Mouse (Mus musculus): Measurements from ENCODE around the gene Gtpbp1. TPM values are rescaled to one million over a fixed set of nuclear protein-coding genes. Genes with fewer than 3 reads are reported as not detected.

Gene Gtpbp1
- total RNA-seq, 2 experiments from 2014 or later, result 46.2 to 52.6 TPM

DNA sequence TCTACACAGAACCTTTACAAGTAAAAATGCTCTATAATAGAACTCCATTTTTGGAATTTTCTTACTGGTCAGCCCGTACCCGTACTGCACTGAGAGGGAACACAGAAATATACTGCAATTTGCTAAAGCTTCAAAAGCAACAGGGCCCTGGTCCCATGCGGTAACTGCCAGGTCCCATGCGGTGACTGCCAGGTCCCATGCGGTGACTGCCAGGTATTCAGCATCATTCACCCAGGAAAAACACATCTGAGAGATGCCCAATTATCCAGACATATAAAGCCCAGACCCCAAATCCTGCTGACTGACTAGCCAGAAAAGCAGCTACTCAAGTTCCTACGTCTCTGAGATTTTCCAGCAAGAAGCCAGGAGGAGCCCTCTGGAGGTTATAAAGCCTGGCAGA is 6.0 kb upstream of the Gtpbp1 start:
- DNase-seq (ENCODE audit: extremely low spot score in 1 of 2, low spot score in 1 of 2), result no peak

DNA sequence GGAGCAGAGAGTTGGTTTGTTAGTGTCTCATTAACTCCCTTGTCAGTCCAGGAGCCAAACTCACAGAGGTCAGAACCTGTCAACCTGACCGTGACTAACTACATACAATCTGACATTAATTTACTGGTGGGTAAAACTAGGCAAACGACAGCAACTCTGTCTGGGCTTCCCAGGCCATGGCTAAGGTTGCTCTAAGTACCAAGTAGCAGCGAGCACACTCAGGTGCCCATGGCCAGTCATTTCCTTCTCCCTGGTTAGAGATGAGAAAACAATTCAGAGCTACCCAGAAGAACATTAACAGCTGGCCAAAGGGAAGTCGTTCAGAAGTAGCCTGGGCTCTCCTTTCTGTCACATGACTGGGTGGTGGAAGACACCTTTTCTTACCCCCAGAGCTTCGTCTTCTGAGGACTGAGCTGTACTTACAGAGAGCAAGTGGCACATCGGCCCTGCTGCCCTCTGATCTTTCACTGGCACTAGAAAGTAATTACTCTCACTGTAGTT is 5.5 kb upstream of the Gtpbp1 start:
- no peak for DNase-seq (ENCODE audit: extremely low spot score in 1 of 2, low spot score in 1 of 2)

DNA sequence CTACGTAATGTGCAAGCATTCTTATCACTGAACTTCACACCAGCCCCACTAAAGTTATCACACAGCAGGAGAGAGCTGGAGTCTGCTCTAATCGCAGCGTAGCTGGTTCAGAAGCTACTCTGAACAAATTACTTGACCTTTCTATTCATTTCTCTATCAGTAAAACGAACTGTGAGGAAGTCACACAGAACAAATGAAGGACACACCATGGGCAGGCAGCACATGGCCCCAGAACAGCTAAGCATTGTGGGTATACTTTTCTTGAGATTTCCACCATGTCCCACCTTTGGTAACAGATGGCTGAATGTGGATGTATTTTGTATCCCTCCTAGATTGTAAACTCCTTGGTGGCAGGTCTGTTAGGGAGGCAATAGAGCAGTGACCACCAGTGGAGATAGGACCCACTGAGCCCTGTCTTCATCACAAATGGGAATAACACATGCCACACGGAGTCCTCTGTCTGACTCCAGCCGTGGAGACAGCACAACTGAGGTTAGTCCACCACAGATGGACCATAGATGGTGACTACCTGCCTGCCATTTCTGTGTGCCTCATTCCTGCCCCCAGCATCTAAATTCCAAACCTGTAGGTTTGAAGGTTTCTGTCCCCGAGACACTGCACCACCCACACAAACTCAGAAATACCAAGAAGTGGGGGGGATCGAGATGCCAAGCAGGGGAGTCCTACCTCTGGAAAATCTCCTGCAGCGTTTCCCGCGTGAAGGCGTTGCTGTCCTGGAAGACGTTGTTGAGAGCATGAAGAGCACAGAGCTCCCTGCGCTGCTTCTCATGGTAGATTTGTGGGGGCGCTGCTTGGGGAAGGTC is 4.4 kb upstream of the Gtpbp1 start:
- no peak for DNase-seq (ENCODE audit: extremely low spot score in 1 of 2, low spot score in 1 of 2)

DNA sequence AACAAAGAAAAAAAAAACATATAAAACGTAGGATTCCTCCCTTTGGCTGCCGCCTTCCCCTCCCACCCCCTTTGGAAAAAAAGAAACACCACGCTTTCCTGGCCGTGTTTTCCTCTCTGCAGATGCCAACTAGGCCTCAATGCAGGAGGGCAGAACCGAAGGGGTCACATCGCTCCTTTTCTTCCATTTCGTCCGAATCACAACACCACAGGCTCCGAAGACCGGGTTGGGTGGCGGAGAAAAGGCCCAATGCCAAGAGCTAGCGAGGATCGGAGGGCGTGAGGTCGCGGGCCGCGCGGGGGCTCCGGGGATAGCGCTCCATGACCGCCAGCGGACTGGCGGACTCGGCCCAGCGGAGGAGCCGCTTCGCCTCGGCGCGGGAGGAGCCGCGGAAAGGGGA is 3.5 kb upstream of the Gtpbp1 start:
- peak in 1 of 2 experiments; percentile 31 for DNase-seq (ENCODE audit: extremely low spot score in 1 of 2, low spot score in 1 of 2)

DNA sequence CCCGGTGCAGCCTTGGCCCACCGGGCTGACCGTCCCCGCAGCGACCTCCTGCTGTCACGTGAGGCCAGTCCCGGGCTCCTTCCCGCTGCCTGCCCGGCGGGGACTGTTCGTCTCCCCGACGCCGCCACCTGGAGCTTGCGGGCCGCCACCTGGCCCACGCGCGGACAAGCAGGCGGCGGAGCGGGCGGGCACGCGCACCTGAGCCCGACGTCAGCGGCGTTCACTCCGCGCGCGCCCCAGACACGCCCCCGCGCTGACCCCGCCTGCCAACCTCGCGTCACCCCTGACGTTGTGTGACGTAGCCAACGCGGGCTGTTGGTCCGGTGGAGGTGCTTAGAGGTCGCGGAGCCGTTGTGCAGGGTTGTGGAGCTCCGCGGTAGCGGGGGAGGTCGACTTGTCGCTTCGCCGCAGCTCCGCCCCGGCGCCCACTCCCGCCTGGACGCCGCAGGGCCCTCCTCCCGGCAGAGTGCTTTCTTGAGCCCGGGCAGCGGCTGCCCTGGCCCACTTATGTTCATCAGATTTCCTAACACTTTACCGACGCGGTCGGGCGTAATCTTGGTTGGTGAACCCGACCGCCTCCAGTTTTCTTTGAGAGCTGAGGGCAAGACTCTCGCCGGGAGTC is 2.9 kb upstream of the Gtpbp1 start, which contains the start of gene Josd1:
TSS of gene Josd1 (minus strand) at position 274 of the 622 bp plus-strand sequence.
- DNase-seq (ENCODE audit: extremely low spot score in 1 of 2, low spot score in 1 of 2), result peak; percentile 93 to 99

DNA sequence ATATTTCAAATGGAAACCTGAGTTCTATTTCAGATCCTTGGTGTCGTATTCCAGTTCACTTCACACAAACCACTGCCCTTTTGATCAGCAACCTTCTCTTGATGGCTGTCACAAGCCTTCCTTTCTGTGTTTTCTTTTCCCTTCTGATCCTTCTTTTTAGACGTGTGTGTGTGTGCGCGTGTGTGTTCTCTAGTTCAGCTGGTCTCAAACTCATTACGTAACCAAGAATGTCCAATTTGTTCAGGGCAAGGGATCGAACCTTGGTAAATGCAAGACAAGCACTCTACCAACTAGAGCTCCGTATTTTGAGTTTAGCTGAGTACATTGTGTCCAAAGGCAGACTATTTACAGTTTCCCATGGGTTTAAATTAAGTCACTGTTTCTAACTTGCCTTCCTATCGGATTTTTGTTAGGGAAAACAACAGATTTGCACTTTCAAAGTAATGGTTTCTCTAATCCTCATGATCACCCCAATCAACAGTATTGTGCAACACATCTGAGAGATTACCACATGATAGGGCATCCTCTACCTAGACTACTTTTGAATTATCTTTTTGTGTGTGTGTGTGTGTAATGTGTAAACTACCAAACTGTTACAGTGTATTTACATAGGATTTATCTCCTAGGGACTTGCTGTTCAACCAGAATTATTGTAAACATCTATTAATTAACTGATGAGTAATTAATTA is 2.2 kb upstream of the Gtpbp1 start:
- DNase-seq (ENCODE audit: extremely low spot score in 1 of 2, low spot score in 1 of 2), result no peak

DNA sequence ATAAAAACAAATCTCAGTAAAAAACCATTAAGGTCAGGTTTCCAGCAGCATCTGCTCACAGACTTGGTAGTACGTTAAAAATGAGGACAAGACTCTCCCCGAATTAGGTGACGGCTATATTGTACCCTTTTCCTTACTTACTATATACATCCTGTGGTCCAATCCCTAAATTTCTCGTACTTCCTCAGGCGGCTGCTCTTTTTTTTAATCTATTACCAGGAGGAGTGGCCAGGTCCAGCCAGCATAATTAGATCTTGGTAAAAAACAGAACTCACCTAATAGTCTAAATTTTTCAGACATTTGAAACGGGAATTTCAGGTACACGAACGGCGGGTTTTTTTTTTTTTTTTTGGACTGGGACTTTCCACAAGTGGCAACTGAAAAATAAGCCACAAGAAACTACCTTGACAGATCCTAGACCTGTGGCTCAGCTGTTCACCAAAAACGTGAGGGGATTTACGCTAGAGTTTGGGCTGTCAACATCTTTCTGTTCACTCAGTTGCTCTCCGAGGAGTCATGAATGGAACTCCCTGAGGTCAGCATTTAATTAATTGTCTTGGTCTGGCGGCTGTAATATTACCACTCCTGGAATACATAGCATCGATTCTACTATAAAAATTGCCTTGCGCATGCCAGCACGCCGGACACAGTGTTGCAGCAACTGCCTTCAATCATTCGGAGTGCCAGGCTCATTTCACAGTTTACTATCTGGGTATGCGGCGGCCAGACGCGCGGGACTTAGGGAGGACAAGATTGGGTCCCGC is 801 bp upstream of the Gtpbp1 start:
- no peak for DNase-seq (ENCODE audit: extremely low spot score in 1 of 2, low spot score in 1 of 2)

DNA sequence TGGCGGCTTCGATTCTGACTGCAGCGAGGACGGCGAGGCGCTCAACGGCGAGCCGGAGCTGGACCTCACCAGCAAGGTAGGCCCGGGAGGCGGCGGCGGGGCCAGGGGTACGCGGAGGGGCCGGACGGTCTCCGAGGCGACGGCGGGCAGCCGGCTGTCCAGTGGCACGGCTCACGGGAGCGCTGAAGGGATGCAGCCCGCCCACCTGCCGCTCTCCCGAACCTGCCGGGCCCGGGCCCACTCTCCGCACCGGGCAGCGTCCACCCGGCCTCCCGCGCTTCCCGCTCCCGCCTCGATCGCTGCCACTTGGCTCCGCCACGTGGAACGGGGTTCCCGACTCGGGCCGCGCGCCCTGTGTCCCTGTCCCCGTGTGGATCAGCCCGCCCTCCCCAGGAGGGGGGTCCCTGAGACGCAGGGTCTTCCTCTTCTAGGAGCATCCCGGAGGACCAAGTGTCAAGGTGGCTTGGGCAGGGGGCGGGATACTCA is 421 bp downstream of the Gtpbp1 start:
- DNase-seq (ENCODE audit: extremely low spot score in 1 of 2, low spot score in 1 of 2), result peak; percentile 24 to 47

DNA sequence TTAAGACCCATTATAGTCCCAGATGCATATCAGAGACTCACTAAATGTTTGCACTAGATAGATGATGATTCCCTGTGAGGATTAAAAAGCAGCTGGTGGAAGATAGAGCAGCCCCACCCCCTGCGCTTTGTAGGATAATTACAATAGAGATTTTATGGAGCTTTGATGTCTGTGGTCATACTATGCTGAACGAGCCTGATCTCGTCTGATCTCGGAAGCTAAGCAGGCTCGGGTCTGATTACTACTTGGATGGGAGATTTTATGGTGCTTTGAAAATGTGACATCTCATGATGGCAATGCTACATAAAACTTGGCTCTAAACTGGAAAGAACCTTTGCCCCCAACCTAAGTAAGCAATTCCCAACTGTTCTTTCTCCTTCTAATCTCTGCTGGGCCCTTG is 1.7 kb downstream of the Gtpbp1 start:
- DNase-seq (ENCODE audit: extremely low spot score in 1 of 2, low spot score in 1 of 2), result no peak

DNA sequence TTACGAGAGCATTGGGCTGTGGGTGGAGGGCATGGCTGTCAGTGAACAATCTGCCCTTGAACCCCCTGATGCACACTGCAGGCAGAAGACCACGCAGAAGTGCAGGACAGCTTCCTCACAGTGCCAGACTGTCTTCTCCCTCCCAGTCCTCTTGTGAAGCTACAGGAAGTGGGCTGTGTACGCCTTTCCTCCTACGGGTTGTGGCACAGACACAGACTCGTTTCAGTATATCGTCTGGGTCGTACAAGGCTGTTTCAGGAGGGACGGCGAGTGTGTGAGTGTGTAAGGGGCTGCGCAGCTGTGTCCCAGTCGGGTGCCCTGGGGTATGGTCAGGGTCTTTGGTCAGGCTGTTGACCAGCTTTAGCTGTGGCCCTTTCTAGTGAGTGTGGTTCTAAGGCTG is 3.1 kb downstream of the Gtpbp1 start:
- DNase-seq (ENCODE audit: extremely low spot score in 1 of 2, low spot score in 1 of 2), result no peak

DNA sequence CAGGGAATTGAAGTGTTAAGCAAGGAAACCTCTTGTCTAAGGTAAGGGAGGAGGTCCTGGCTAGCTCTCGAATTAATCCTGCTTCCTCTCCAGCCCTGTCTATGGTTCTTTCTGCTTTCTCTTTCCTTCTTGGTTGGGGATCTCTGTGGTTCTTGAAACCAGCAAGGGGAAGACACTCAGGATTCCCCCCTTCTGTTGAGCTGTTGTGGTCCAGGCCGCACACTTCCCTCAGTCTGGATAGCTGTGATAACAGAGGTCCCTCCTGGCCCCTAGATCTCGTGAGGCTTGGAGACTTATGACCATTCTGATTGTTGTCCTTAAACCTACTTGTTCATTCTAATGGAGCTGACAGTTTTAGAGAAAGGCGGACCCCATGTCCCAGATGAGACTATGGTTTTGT is 3.9 kb downstream of the Gtpbp1 start:
- DNase-seq (ENCODE audit: extremely low spot score in 1 of 2, low spot score in 1 of 2), result no peak

DNA sequence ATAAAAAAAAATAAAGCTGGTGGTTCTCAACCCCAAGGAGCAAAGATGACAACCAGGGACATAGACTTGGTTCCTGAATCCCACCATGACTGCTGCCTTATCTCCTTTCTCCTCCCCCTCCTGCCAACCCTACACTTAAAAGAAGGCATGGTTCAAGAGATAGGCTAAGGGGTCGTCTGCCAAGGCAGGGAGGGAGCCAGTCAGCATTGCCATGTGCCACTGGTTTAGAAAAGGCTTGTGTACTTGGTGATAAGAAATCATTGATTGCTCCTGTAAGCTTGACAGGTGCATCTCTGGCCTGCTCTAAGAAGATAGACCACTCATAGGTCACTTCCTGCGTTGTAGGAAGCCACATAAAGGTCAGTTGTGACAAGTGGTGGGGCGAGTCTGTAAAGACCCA is 4.9 kb downstream of the Gtpbp1 start:
- DNase-seq (ENCODE audit: extremely low spot score in 1 of 2, low spot score in 1 of 2), result no peak

DNA sequence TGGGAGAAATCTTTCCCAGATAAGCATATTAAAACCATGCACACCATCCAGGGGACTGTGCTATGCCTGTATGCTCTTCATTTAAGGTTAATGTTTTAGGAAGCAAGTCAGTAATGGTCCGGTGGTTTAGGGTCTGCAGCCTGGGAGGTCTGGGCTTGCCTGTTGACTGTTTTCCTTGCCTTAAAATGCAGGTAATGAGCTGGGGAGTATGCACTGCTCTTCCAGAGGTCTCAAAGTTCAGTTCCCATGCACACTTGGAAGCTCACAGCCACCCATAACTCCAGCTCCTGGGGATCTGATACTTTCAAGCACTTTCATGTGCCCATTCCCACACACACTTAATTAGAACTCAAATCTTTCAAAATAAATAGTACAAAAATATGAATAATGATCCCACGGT is 5.9 kb downstream of the Gtpbp1 start:
- DNase-seq (ENCODE audit: extremely low spot score in 1 of 2, low spot score in 1 of 2), result no peak

DNA sequence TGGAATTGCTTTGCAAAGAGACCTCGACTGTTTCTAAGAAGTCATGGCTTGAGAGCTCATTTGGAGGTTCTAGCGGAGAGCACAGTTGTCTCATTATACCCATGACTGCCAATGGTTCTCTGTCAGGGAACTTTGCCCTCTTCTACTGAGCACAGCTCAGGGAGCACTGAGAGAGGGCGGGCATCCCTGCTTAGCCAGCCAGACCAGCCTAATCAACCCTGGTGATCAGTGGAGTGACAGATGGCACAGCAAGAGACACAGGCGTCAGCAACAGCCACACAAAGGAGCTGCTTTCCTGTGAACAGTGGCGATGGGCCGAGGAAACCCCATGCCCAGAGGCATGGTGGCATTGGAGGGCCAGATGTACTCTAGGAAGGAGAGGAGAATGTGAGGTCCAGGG is 6.4 kb downstream of the Gtpbp1 start:
- no peak for DNase-seq (ENCODE audit: extremely low spot score in 1 of 2, low spot score in 1 of 2)

DNA sequence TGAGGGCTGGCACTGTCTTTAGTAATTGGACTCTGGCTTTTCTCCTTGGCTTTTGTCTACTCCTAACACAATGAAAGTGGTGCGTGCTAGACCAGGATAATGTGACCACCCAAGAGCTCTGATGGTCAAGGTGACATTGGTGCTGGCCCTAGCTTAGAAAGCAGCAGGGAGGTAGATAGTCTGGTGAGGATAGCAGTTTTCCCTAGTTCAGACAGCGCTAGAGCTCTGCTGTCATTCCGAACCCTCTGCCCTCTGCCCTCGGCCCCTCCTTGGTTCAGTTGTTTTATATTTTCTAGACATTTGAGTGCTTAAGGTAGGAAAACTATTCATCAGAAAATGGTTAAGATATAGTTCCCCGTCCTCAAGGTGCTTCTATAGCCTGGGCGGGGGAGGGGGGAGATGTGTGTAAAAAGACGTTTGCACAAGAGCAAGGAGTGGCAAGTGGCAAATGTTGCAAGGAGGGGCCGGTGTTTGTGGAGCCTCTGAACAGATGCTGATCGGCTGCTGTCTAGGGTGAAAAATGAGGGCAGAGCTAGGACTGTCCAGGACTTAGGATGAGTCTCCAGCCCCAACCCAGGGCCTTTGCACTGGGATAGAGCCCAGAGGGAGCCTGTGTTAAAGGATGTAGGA is 7.0 kb downstream of the Gtpbp1 start:
- no peak for DNase-seq (ENCODE audit: extremely low spot score in 1 of 2, low spot score in 1 of 2)

DNA sequence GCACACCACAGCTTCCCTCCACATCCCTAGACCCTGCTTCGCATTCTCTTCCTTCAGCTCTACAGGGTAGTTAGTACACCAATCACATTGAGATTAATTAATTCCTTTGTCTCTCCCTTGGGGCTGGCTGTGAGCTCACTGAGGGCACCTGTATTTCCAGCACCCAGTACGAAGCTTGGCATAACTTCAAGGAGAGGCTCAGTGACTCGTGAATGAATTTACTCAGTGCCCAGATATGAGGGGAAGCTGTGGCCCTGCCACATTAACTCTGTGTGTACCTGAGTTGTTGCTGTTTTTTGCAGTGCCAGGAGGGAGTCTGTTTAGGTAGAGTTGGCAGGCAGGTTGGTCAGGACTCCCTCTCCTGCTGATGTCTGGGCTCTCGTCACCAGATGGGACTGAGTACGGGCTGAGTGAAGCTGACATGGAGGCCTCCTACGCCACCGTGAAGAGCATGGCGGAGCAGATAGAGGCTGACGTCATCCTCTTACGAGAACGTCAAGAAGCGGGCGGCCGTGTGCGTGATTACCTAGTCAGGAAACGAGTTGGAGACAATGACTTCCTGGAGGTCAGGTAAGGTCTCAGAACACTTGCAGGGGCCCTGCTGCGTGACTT is 16.1 kb downstream of the Gtpbp1 start:
- no peak for DNase-seq (ENCODE audit: extremely low spot score in 1 of 2, low spot score in 1 of 2)

DNA sequence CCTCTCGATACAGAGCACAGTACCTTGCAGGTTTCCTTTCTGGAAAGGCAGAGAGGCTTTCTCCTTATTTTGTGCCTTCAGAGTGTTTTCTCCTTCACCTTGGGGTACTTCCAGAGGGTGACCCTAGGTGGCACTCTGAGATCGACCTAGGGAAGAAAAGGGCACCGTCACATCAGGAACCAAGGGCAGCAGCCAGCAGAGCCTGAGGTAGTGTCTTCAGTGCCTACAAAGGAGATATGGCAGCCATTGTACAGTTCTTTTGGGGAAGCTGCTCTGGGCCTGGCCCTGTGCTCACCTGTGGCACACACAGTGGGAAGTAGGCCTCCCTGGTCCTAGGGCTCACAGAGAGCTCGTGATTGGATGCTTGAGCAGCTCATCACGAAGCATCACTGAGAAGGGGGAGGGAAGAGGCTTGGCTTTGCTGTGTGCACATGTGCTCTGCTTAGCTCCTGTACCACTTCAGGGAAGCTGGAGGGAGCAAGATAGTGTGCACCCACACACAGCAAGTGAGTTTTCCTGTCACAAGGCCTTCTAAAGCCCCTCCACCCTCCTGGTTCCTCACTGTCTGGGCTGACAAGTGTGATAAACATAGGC is 17.7 kb downstream of the Gtpbp1 start:
- DNase-seq (ENCODE audit: extremely low spot score in 1 of 2, low spot score in 1 of 2), result no peak

DNA sequence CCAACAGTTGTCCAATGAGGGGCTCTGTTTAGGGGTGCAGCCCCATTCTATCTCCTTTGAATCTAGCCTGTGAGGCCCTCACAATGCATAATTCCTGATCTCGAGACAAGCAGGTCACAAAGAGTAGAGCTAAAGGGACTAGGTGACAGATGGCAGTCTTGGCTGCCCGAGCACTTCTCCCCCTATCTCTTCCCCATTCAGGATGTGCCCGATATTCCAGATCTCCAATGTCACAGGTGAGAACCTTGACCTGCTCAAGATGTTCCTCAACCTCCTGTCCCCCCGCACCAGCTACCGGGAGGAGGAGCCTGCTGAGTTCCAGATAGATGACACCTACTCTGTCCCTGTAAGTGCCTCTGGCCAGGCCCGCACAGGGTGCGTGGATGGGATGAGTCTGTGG is 25.0 kb downstream of the Gtpbp1 start:
- no peak for DNase-seq (ENCODE audit: extremely low spot score in 1 of 2, low spot score in 1 of 2)

DNA sequence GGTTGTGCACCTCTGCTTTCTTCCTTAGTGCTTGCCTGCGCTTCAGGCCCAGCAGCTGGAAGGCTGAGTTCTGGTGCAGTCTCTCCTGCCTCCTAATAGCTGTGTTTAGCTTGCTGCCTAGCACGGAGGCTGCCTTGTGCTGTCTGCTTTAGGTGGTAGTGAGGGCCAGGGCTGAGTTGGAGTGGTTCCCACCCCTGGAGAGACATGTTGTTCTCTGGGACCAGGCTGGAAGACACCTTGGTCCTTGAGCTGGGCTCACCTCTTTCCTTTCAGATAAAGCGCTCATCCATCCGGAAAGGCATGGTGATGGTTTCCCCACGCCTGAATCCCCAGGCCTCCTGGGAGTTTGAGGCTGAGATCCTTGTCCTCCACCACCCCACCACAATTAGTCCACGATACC is 26.1 kb downstream of the Gtpbp1 start:
- no peak for DNase-seq (ENCODE audit: extremely low spot score in 1 of 2, low spot score in 1 of 2)
